Mouse (Mus musculus) forebrain, embryonic 13.5 days (tissue): ENCODE measurements around the gene Utp4. TPM values are rescaled to one million over a fixed set of nuclear protein-coding genes. Genes with fewer than 3 reads are reported as not detected.

Source experiments
- ATAC-seq: fragments of 200-750 bp; cut with Nextera tagmentation; 2 replicates; pipeline ENCODE4 v1.8.0; 2017
- H3K27ac ChIP-seq: fragments of 300-500 bp; sonication (generic); 2 replicates; pipeline ENCODE4 v1.5.1; 2015; ENCODE audit warnings: inconsistent platforms, mild to moderate bottlenecking, moderate library complexity
- H3K27me3 ChIP-seq: fragments of 300-500 bp; sonication (generic); 2 replicates; pipeline ENCODE4 v1.6.1; 2015; ENCODE audit warnings: mild to moderate bottlenecking, inconsistent platforms
- H3K36me3 ChIP-seq: fragments of 300-500 bp; sonication (generic); 2 replicates; pipeline ENCODE4 v1.6.1; 2015; ENCODE audit warnings: mild to moderate bottlenecking, inconsistent platforms; ENCODE audit not compliant: poor library complexity, severe bottlenecking
- H3K4me1 ChIP-seq: fragments of 300-500 bp; sonication (generic); 2 replicates; pipeline ENCODE4 v1.6.1; 2015; ENCODE audit warnings: inconsistent platforms
- H3K4me2 ChIP-seq: fragments of 300-500 bp; sonication (generic); 2 replicates; pipeline ENCODE4 v1.6.1; 2015; ENCODE audit warnings: inconsistent platforms, mild to moderate bottlenecking, moderate library complexity
- H3K4me3 ChIP-seq: fragments of 300-500 bp; sonication (generic); 2 replicates; pipeline ENCODE4 v1.5.1; 2015; ENCODE audit warnings: mild to moderate bottlenecking, inconsistent platforms
- H3K9ac ChIP-seq: fragments of 300-500 bp; sonication (generic); 2 replicates; pipeline ENCODE4 v1.6.1; 2015; ENCODE audit warnings: mild to moderate bottlenecking, inconsistent platforms
- H3K9me3 ChIP-seq: fragments of 300-500 bp; sonication (generic); replicated peaks from 2 replicates; pipeline ENCODE4 v1.6.1; 2016; ENCODE audit warnings: inconsistent platforms
- WGBS: fragments of 180-500 bp; shearing (Covaris S2); methylation state at CpG from one replicate; pipeline ENCODE4 v1.1.7; 2015; 5-methylcytosine and 5-hydroxymethylcytosine counted together
- polyA plus RNA-seq: library from polyadenylated mRNA; unstranded; fragments of >200 nt; fragmentation: Nextera tagmentation; extraction: Ambion mirVana; gene quantifications from 2 replicates; pipeline ENCODE4 v1.2.1, GENCODE M21; 2015

The Utp4 gene
- polyA plus RNA-seq = 49.4 and 53.6 TPM in 2 replicates

GRCm38 (mm10) chr8:106893481-106894156, at the start of gene Utp4:
Gene Utp4, plus strand, starts transcription at chr8:106893636.
- H3K27ac ChIP-seq = peak within 1 kb of the TSS; percentile 95
- under 1% methylated on average over 61 of the region's 63 CpGs for WGBS

GRCm38 (mm10) chr8:106850034-106850433, 43.4 kb upstream of the Utp4 start:
- 90% methylated on average over 10 of the region's 10 CpGs for WGBS
- H3K4me1 ChIP-seq = no peaks in the 10 kb centered on the region
- no peaks in the 10 kb centered on the region; the same call in 1 of the 2 replicates for H3K36me3 ChIP-seq
- H3K4me3 ChIP-seq = no peak overlapping the region
- H3K9me3 ChIP-seq = no peaks in the 10 kb centered on the region
- no peak overlapping the region for H3K27ac ChIP-seq
- H3K27me3 ChIP-seq = no peaks in the 10 kb centered on the region
- no peak overlapping the region for H3K9ac ChIP-seq
- ATAC-seq = no peak
- H3K4me2 ChIP-seq = no peak overlapping the region

More at GRCm38 (mm10) chr8:106893481-106894156, at the start of gene Utp4:
- Histone ChIP-seq H3K4me3 (peak within 1 kb of the TSS; percentile 97), H3K36me3 (peaks cover 23% of the 10 kb centered on the region), H3K27me3 (no peaks in the 10 kb centered on the region), H3K4me1 (peaks cover 23% of the 10 kb centered on the region), H3K9ac (peak within 1 kb of the TSS; percentile 97), H3K4me2 (peak within 1 kb of the TSS; percentile 80), H3K9me3 (no peaks in the 10 kb centered on the region)
- ATAC-seq = peak; percentile 97

GRCm38 (mm10) chr8:106854534-106855241, 38.7 kb upstream of the Utp4 start:
- Histone ChIP-seq H3K27me3 (no peaks in the 10 kb centered on the region), H3K4me3 (no peak overlapping the region), H3K27ac (no peak overlapping the region), H3K36me3 (no peaks in the 10 kb centered on the region; the same call in 1 of the 2 replicates), H3K4me1 (no peaks in the 10 kb centered on the region), H3K4me2 (no peak overlapping the region), H3K9me3 (no peaks in the 10 kb centered on the region), H3K9ac (peak overlapping the region; percentile 28; the same call in 1 of the 2 replicates)
- no peak for ATAC-seq
- WGBS = 48% methylated on average over 8 of the region's 8 CpGs

- Histone ChIP-seq H3K36me3 (no peaks in the 10 kb centered on the region; the same call in 1 of the 2 replicates), H3K9ac (peak overlapping the region; percentile 28; the same call in 1 of the 2 replicates), H3K27ac (no peak overlapping the region), H3K4me3 (no peak overlapping the region), H3K9me3 (no peaks in the 10 kb centered on the region), H3K4me2 (no peak overlapping the region), H3K4me1 (no peaks in the 10 kb centered on the region), H3K27me3 (no peaks in the 10 kb centered on the region)
- no peak for ATAC-seq
- WGBS = 82% methylated on average over 3 of the region's 3 CpGs
Measured at GRCm38 (mm10) chr8:106855242-106855562, 38.2 kb upstream of the Utp4 start.

GRCm38 (mm10) chr8:106862845-106863244, 30.6 kb upstream of the Utp4 start:
- Histone ChIP-seq H3K9ac (no peak overlapping the region), H3K9me3 (no peaks in the 10 kb centered on the region), H3K4me2 (no peak overlapping the region), H3K27me3 (no peaks in the 10 kb centered on the region), H3K4me1 (peaks cover 6% of the 10 kb centered on the region; the same call in 1 of the 2 replicates), H3K36me3 (no peaks in the 10 kb centered on the region), H3K4me3 (no peak overlapping the region), H3K27ac (no peak overlapping the region)
- 92% methylated on average over 10 of the region's 10 CpGs for WGBS
- no peak for ATAC-seq

DNA sequence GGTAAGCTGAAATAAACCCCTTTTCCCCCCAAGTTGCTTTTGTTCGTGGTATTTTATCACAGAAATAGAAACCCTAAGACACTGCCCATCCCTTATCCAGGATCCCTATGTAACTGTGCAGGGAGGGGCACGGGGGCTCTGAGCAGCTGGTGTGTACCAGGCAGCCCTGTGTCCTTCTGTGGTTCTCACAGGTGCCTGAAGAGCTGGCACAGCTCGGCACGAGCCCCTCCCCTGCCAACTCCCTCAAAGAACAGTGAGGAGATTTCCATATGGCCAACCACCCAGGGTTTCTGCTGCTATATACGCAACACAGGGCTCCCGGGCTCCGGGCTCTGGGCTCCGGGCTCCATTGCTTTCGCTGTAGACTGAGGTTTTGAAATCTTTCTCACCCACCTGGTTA, 28.1 kb upstream of the Utp4 start:
- Histone ChIP-seq H3K9ac (no peak overlapping the region), H3K36me3 (no peaks in the 10 kb centered on the region), H3K4me1 (peaks cover 11% of the 10 kb centered on the region; the same call in 1 of the 2 replicates), H3K9me3 (no peaks in the 10 kb centered on the region), H3K4me2 (no peak overlapping the region), H3K27me3 (peaks cover 23% of the 10 kb centered on the region), H3K27ac (no peak overlapping the region), H3K4me3 (no peak overlapping the region)
- WGBS = 73% methylated on average over 9 of the region's 9 CpGs
- ATAC-seq = peak; percentile 68; the same call in 1 of the 2 replicates

DNA sequence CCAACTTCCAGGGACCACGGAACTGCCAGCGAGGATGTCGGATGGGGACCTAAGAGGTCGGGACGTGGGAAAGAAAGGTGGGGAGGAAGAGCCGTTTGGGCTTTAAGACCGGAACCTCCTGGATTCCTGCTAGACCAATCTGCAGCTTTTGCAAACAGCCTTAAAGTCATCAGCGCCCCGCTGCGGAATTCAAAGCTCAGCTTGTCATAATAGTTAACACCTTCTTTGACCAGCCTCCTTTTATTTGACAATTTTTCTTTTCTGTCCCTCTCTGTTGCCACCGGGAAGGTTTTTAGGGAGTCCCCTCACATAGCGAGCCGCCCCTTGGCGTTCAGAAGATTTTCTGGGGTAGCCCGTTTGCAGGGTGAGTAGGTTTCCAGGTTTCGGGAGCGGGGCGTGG, 23.4 kb upstream of the Utp4 start, which contains the start of gene Has3:
Gene Has3 (plus strand): TSS at position 192 of the 400 bp plus-strand sequence.
- Histone ChIP-seq H3K4me3 (peak within 1 kb of the TSS; percentile 63), H3K4me2 (peak within 1 kb of the TSS; percentile 95), H3K9ac (peak within 1 kb of the TSS; percentile 73), H3K4me1 (peaks cover 34% of the 10 kb centered on the region), H3K9me3 (no peaks in the 10 kb centered on the region), H3K27me3 (peaks cover 41% of the 10 kb centered on the region), H3K36me3 (peaks cover 12% of the 10 kb centered on the region), H3K27ac (peak within 1 kb of the TSS; percentile 40)
- no peak for ATAC-seq
- 2% methylated on average over 18 of the region's 18 CpGs for WGBS

GRCm38 (mm10) chr8:106870537-106871327, 22.7 kb upstream of the Utp4 start:
- no peaks in the 10 kb centered on the region for H3K9me3 ChIP-seq
- peaks cover 12% of the 10 kb centered on the region for H3K36me3 ChIP-seq
- H3K4me1 ChIP-seq = peaks cover 29% of the 10 kb centered on the region
- peak; percentile 57 for ATAC-seq
- H3K27ac ChIP-seq = peak overlapping the region; percentile 40
- peak overlapping the region; percentile 95 for H3K4me2 ChIP-seq
- H3K9ac ChIP-seq = peak overlapping the region; percentile 73
- WGBS = under 1% methylated on average over 55 of the region's 63 CpGs
- H3K27me3 ChIP-seq = peaks cover 41% of the 10 kb centered on the region
- peak overlapping the region; percentile 63 for H3K4me3 ChIP-seq

GRCm38 (mm10) chr8:106871328-106871926, 22.0 kb upstream of the Utp4 start:
- Histone ChIP-seq H3K9ac (peak overlapping the region; percentile 73), H3K4me1 (peaks cover 28% of the 10 kb centered on the region), H3K27ac (peak overlapping the region; percentile 11), H3K27me3 (peaks cover 41% of the 10 kb centered on the region), H3K4me2 (peak overlapping the region; percentile 95), H3K36me3 (peaks cover 15% of the 10 kb centered on the region), H3K4me3 (peak overlapping the region; percentile 63), H3K9me3 (no peaks in the 10 kb centered on the region)
- 0% methylated on average over 15 of the region's 15 CpGs for WGBS
- ATAC-seq = peak; percentile 22; the same call in 1 of the 2 replicates

- peaks cover 28% of the 10 kb centered on the region for H3K4me1 ChIP-seq
- H3K36me3 ChIP-seq = peaks cover 20% of the 10 kb centered on the region
- peak overlapping the region; percentile 63 for H3K4me3 ChIP-seq
- peak overlapping the region; percentile 11 for H3K27ac ChIP-seq
- ATAC-seq = peak; percentile 68
- whole genome bisulfite sequencing = 0% methylated on average over 22 of the region's 22 CpGs
- H3K27me3 ChIP-seq = peaks cover 41% of the 10 kb centered on the region
- peak overlapping the region; percentile 73 for H3K9ac ChIP-seq
- peak overlapping the region; percentile 95 for H3K4me2 ChIP-seq
- H3K9me3 ChIP-seq = no peaks in the 10 kb centered on the region
Measured at GRCm38 (mm10) chr8:106871931-106872371, 21.5 kb upstream of the Utp4 start.

- Histone ChIP-seq H3K4me3 (peak overlapping the region; percentile 63), H3K9ac (peak overlapping the region; percentile 73), H3K9me3 (no peaks in the 10 kb centered on the region), H3K27me3 (peaks cover 41% of the 10 kb centered on the region), H3K27ac (no peak overlapping the region), H3K4me2 (peak overlapping the region; percentile 95), H3K36me3 (peaks cover 25% of the 10 kb centered on the region), H3K4me1 (peaks cover 28% of the 10 kb centered on the region)
- no peak for ATAC-seq
- 10% methylated on average over 8 of the region's 8 CpGs for WGBS
Measured at GRCm38 (mm10) chr8:106872454-106873034, 20.9 kb upstream of the Utp4 start.
